Mouse (Mus musculus) C2C12 (cell line): Measurements from ENCODE around the gene Arl5c. TPM values are rescaled to one million over a fixed set of nuclear protein-coding genes. Genes with fewer than 3 reads are reported as not detected.

Source experiments
- H3K27me3 ChIP-seq: one replicate; pipeline ENCODE4 v1.6.1; 2011; ENCODE audit not compliant: control insufficient read depth, insufficient read depth, insufficient read length
- H3K36me3 ChIP-seq: one replicate; pipeline ENCODE4 v1.6.1; 2011; ENCODE audit not compliant: control insufficient read depth, insufficient read depth
- H3K4me3 ChIP-seq: one replicate; pipeline ENCODE4 v1.5.1; 2011; ENCODE audit warnings: mild to moderate bottlenecking, control low read depth; ENCODE audit not compliant: poor library complexity, insufficient read depth, severe bottlenecking
- H3K79me2 ChIP-seq: one replicate; pipeline ENCODE4 v1.6.1; 2011; ENCODE audit not compliant: control insufficient read depth, insufficient read depth
- H3K79me3 ChIP-seq: one replicate; pipeline ENCODE4 v1.6.1; 2011; ENCODE audit warnings: low read depth, control low read depth
- H3ac ChIP-seq: one replicate; pipeline ENCODE3; 2011; ENCODE audit warnings: low read depth; ENCODE audit not compliant: control insufficient read depth, insufficient read length
- CEBPB ChIP-seq: IDR thresholded peaks from one replicate; pipeline ENCODE4 v1.6.1; 2011; ENCODE audit warnings: low read depth, mild to moderate bottlenecking, control low read depth, moderate library complexity
- CTCF ChIP-seq: IDR thresholded peaks from one replicate; pipeline ENCODE4 v1.5.1; 2011; ENCODE audit not compliant: control insufficient read depth, insufficient read depth, insufficient read length
- FOSL1 ChIP-seq: IDR thresholded peaks from one replicate; pipeline ENCODE4 v1.8.0; 2011; ENCODE audit warnings: mild to moderate bottlenecking, low read length; ENCODE audit not compliant: poor library complexity, insufficient read depth, severe bottlenecking
- MAX ChIP-seq: IDR thresholded peaks from one replicate; pipeline ENCODE4 v1.6.1; 2011; ENCODE audit warnings: mild to moderate bottlenecking, control low read depth
- MYOD1 ChIP-seq: IDR thresholded peaks from one replicate; pipeline ENCODE4 v1.6.1; 2011; ENCODE audit warnings: low read depth; ENCODE audit not compliant: control insufficient read depth, insufficient read length
- MYOG ChIP-seq: IDR thresholded peaks from one replicate; pipeline ENCODE4 v1.6.1; 2011; ENCODE audit not compliant: control insufficient read depth, insufficient read length; ENCODE audit errors: extremely low read depth
- USF1 ChIP-seq: IDR thresholded peaks from one replicate; pipeline ENCODE4 v1.6.1; 2011; ENCODE audit warnings: low read depth, mild to moderate bottlenecking, control low read depth, moderate library complexity
- polyA plus RNA-seq: library from polyadenylated mRNA; unstranded; fragments of >200 nt; fragmentation: generic; extraction: Trizol; gene quantifications from one replicate; pipeline ENCODE4 v1.2.1, GENCODE M21; 2012; ENCODE audit warnings: missing spikeins

Gene Arl5c
- polyA plus RNA-seq, 1 experiment, result 0.54 TPM

DNA sequence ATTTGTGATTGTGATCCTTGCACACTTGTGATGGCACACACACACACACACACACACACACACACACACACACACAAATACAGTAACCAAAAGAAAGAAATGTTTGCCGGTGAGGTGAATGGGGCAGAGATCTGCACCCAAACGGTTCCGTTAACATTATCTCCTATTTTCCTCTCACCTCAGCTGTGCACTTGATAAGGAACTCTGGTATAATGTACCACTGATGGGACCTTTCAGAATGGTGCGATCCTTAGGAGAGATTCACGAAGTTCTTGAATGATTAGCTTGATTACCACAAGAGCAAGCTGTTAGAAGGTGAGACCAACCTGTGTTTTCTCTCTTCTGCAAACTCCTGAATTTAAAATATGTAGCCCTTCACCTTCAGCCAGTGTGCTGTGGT lies 27.6 kb downstream of the Arl5c start:
- no peak for TF ChIP-seq CTCF
- TF ChIP-seq USF1, result no peak
- TF ChIP-seq MYOD1, result no peak
- TF ChIP-seq MYOG, result no peak
- no peak for TF ChIP-seq FOSL1
- TF ChIP-seq CEBPB, result no peak
- no peak for TF ChIP-seq MAX
- H3K36me3 ChIP-seq, result no peaks in the 10 kb centered on the region
- H3K79me3 ChIP-seq, result no peaks in the 10 kb centered on the region
- no peak overlapping the region for H3ac ChIP-seq
- no peaks in the 10 kb centered on the region for H3K79me2 ChIP-seq
- H3K4me3 ChIP-seq, result no peak overlapping the region
- H3K27me3 ChIP-seq, result no peaks in the 10 kb centered on the region

DNA sequence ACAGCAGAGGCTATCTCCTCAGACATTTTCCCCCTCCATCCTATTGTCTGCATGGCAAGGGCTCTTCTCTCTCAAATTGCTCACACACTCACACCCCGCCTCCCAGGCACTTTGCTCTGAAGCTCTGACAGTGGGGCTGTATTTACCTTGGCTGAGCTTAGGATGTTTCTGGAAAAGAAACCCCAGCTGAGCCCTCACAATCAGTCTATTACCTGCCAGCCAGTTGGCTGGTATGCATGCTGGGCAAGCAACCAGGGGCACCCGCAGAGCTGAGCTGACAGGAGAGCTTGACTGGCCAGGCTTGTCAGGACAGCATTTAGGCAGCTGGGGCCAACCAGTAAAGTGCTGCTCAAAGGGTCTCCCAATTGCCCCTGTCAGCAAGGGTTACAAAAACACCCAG lies 28.9 kb downstream of the Arl5c start:
- H3K4me3 ChIP-seq, result no peak overlapping the region
- TF ChIP-seq CTCF (no peak), CEBPB (no peak), MYOG (no peak), MAX (no peak), FOSL1 (no peak), MYOD1 (no peak), USF1 (no peak)
- H3ac ChIP-seq, result no peak overlapping the region
- H3K79me3 ChIP-seq, result no peaks in the 10 kb centered on the region
- H3K27me3 ChIP-seq, result no peaks in the 10 kb centered on the region
- H3K79me2 ChIP-seq, result no peaks in the 10 kb centered on the region
- no peaks in the 10 kb centered on the region for H3K36me3 ChIP-seq

GRCm38 (mm10) chr11:97960907-97961306 lies 35.1 kb downstream of the Arl5c start:
- Histone ChIP-seq H3K4me3 (no peak overlapping the region), H3ac (no peak overlapping the region), H3K36me3 (no peaks in the 10 kb centered on the region), H3K79me3 (no peaks in the 10 kb centered on the region), H3K27me3 (no peaks in the 10 kb centered on the region), H3K79me2 (no peaks in the 10 kb centered on the region)
- TF ChIP-seq MYOG, result no peak
- no peak for TF ChIP-seq USF1
- TF ChIP-seq CTCF, result no peak
- no peak for TF ChIP-seq MAX
- TF ChIP-seq MYOD1, result no peak
- TF ChIP-seq FOSL1, result no peak
- no peak for TF ChIP-seq CEBPB

DNA sequence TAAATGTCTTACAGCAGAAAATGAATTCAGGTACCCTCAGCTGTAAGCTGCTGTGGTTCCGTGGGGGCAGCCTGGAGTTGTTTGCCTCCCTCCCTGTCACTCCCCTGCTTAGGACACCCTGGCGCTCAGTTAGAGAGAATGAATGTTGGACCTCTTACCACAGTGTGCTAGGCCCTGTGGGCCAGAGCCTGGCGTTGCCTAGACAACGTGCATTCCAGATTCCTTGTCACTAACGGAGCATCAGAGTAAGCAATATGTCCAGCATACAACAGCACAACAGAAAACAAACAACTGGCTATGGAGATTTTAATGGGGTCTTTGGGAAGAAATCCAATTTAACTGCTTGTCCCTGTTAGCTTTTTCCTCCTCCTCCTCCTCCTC lies 36.7 kb downstream of the Arl5c start:
- Histone ChIP-seq H3K79me2 (no peaks in the 10 kb centered on the region), H3ac (no peak overlapping the region), H3K79me3 (no peaks in the 10 kb centered on the region), H3K27me3 (no peaks in the 10 kb centered on the region), H3K36me3 (no peaks in the 10 kb centered on the region), H3K4me3 (no peak overlapping the region)
- TF ChIP-seq MYOG (no peak), MYOD1 (no peak), FOSL1 (no peak), CEBPB (no peak), MAX (no peak), USF1 (no peak), CTCF (no peak)

DNA sequence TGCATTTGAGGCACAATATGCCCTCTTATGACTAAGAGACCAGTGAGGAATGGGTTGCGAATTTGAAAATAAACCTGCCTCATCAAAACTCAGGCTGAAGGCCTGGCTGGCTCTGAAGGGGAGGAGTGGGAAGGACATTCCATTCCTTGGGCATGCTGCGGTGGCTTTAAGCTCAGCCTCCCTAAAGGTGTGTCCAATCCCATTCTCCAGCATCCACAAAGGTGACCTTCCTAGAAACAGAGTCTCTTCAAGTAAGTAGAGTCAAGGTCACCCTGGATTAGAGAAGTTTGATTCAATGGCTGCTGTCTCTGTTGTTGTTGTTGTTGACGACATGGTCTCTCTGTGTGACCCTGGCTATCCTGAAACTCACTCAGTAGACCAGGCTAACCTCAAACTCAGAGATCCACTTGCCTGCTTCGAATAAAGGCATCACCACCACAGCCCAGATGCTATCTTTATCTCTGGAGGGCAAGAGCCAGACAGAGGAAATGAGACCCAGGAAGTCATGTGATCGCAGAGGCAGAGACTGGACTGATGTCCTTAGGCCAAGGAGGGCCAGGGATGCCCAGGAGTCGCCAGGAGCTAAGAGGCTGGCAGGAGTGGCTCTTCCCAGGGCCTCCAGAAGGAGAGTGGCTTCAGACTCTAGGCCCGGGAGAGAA lies 37.2 kb downstream of the Arl5c start:
- H3K79me2 ChIP-seq, result no peaks in the 10 kb centered on the region
- TF ChIP-seq USF1 (no peak), FOSL1 (no peak), CEBPB (no peak), MYOD1 (no peak), CTCF (no peak), MYOG (no peak), MAX (no peak)
- no peaks in the 10 kb centered on the region for H3K79me3 ChIP-seq
- no peaks in the 10 kb centered on the region for H3K27me3 ChIP-seq
- no peaks in the 10 kb centered on the region for H3K36me3 ChIP-seq
- H3K4me3 ChIP-seq, result no peak overlapping the region
- H3ac ChIP-seq, result no peak overlapping the region

- Histone ChIP-seq H3K79me2 (no peaks in the 10 kb centered on the region), H3K79me3 (no peaks in the 10 kb centered on the region), H3ac (no peak overlapping the region), H3K4me3 (no peak overlapping the region), H3K27me3 (no peaks in the 10 kb centered on the region), H3K36me3 (no peaks in the 10 kb centered on the region)
- TF ChIP-seq CEBPB (no peak), FOSL1 (no peak), MYOD1 (no peak), MYOG (no peak), CTCF (no peak), MAX (no peak)
These were observed 38.9 kb downstream of the Arl5c start for GRCm38 (mm10) chr11:97956905-97957560.
